Mouse (Mus musculus) olfactory bulb, adult 2 months (tissue): ENCODE results near the gene B3galt5.

Source experiments
- CTCF ChIP-seq: fragments of 200-500 bp; IDR thresholded peaks from 2 replicates; pipeline ENCODE4 v1.5.1; 2012; ENCODE audit warnings: low read depth, mild to moderate bottlenecking, low read length, moderate library complexity; ENCODE audit not compliant: insufficient read depth
- POLR2A ChIP-seq: fragments of 200-500 bp; IDR thresholded peaks from 2 replicates; pipeline ENCODE4 v1.6.1; 2012; ENCODE audit warnings: mild to moderate bottlenecking, low read depth, low read length, moderate library complexity; ENCODE audit not compliant: insufficient read depth

GRCm38 (mm10) chr16:96348070-96348469 lies 112.5 kb downstream of the B3galt5 start:
- TF ChIP-seq CTCF, result no peak
- TF ChIP-seq POLR2A, result no peak
